Mouse (Mus musculus) thymus, postnatal 10 days (tissue): ENCODE data around the gene Ccdc84.
"Not testable (repeated sequence)": the region's sequence is repeated elsewhere in the genome, so short reads cannot be mapped to it uniquely, and the experiment has no call there.

Experiments used
- DNase-seq, 2 experiments: peaks; one replicate each; pipeline ENCODE4 v3.0.0; 2021; ENCODE audit warnings: low spot score in 2 of 2

Gene Ccdc84

GRCm38 (mm10) chr9:44361931-44362330 is 56.4 kb downstream of the Ccdc84 start:
- DNase-seq, result not testable (repeated sequence)

- peak; percentile 94 to 95 for DNase-seq
Observed at GRCm38 (mm10) chr9:44361190-44361917, 57.0 kb downstream of the Ccdc84 start, which contains the start of gene Vps11. Vps11 (minus strand) TSS chr9:44361670.
